Mouse (Mus musculus): ENCODE results near the gene Pcyt2.

- no peak for TF ChIP-seq USF2 (IDR thresholded peaks at IDR 0.05; ENCODE audit: borderline replicate concordance in 1 of 2, insufficient read depth in 1 of 2, low read depth in 1 of 2, low read length in 2 of 2)
- TF ChIP-seq MYC (IDR thresholded peaks at IDR 0.05; ENCODE audit: low read depth, low read length) = peak; percentile 45; the same call in 1 of the 2 replicates
- no peak for TF ChIP-seq USF1 (IDR thresholded peaks at IDR 0.05; ENCODE audit: low read depth, low read length)
- TF ChIP-seq NELFE (IDR thresholded peaks at IDR 0.05; ENCODE audit: low read depth, low read length) = no peak
- TF ChIP-seq ZMIZ1 (IDR thresholded peaks at IDR 0.05; ENCODE audit: low read depth, low read length) = no peak
- no peak for TF ChIP-seq BHLHE40 (IDR thresholded peaks at IDR 0.05; ENCODE audit: borderline replicate concordance, low read depth, low read length)
- peak; percentile 52 for TF ChIP-seq MAX (IDR thresholded peaks at IDR 0.05; ENCODE audit: low read length)
- TF ChIP-seq CTCF (IDR thresholded peaks at IDR 0.05 in 2 of 3, conservative IDR thresholded peaks at IDR 0.05 in 1 of 3; ENCODE audit: control insufficient read depth in 1 of 3, insufficient read depth in 1 of 3, low read depth in 2 of 3, low read length in 3 of 3, poor library complexity in 1 of 3, severe bottlenecking in 1 of 3) = no peak
- TF ChIP-seq EP300 (IDR thresholded peaks at IDR 0.05; ENCODE audit: low read depth in 1 of 2, low read length in 2 of 2) = no peak; a peak in 1 of 4 replicates
- TF ChIP-seq CHD2 (IDR thresholded peaks at IDR 0.05; ENCODE audit: low read length) = no peak
- no peak for TF ChIP-seq ZNF384 (IDR thresholded peaks at IDR 0.05; ENCODE audit: low read depth, low read length)
These were observed 45.9 kb downstream of the Pcyt2 start for GRCm38 (mm10) chr11:120571754-120572416.

Data from MEL (cell line).